Comparison of ENCODE assay signal across 9 mouse cellular contexts in genomic region chrX:143099044-143099754, GRCm38 (mm10). TPM values are rescaled to one million over a fixed set of nuclear protein-coding genes. Genes with fewer than 3 reads are reported as not detected.
DNase-seq lines count a peak whose midpoint lies in the region; ATAC-seq lines count a peak whose summit lies in the region.
"Had no signal": no experiment of that assay in that cellular context is flagged by ENCODE, and none has a peak within 500 bp of the region (broad histone marks: within the 10 kb centered on the region; RNA-seq: fewer than 3 reads in every experiment).

Gene Rtl9 (plus strand): TSS chrX:143099594.

- no peak within 1 kb of the TSS for H3K9ac ChIP-seq in forebrain, embryonic 16.5 days (replicated peaks; ENCODE audit: low read depth, low read length)

- ATAC-seq in forebrain, embryonic 16.5 days: peak; percentile 77

- no peak within 1 kb of the TSS for H3K4me2 ChIP-seq in forebrain, embryonic 16.5 days (ENCODE audit: low read length)

- 95% methylated on average over 1 of the region's 1 CpGs for WGBS in forebrain, embryonic 16.5 days

- no peak within 1 kb of the TSS for H3K27ac ChIP-seq in forebrain, embryonic 16.5 days (ENCODE audit: low read length)

- no peaks in the 10 kb centered on the region for H3K9me3 ChIP-seq in forebrain, embryonic 16.5 days (ENCODE audit: control insufficient read depth, low read length)
- H3K9me3 ChIP-seq: megakaryocyte, embryonic 14.5 days had no signal

- H3K4me3 ChIP-seq in forebrain, embryonic 16.5 days (replicated peaks; ENCODE audit: low read length): no peak within 1 kb of the TSS
- H3K4me3 ChIP-seq: megakaryocyte, embryonic 14.5 days had no signal

- no peaks in the 10 kb centered on the region for H3K4me1 ChIP-seq in forebrain, embryonic 16.5 days (replicated peaks; ENCODE audit: control insufficient read depth, insufficient read depth, low read length)
- H3K4me1 ChIP-seq: megakaryocyte, embryonic 14.5 days had no signal

- peak; percentile 60 to 64 for DNase-seq in cerebellum, postnatal 10 days
- DNase-seq in cerebellum, postnatal 4 days (ENCODE audit: low spot score in 2 of 2): no peak
- DNase-seq in right cerebral cortex, postnatal 10 days (ENCODE audit: low spot score in 2 of 2): peak; percentile 33 to 53
- DNase-seq in right cerebral cortex, postnatal 25 days: no peak
- peak; percentile 24 for DNase-seq in lung, postnatal 36 days
- no peak for DNase-seq in natural killer cell, adult 2 months (ENCODE audit: low spot score in 2 of 2)
- DNase-seq in urinary bladder, postnatal 36 days (ENCODE audit: low spot score in 2 of 2): no peak

- no peaks in the 10 kb centered on the region for H3K36me3 ChIP-seq in forebrain, embryonic 16.5 days (ENCODE audit: control insufficient read depth, insufficient read depth)

- H3K27me3 ChIP-seq in forebrain, embryonic 16.5 days (replicated peaks; ENCODE audit: control insufficient read depth, insufficient read depth, low read length): no peaks in the 10 kb centered on the region

RNA-seq across cellular contexts. Expression of gene Rtl9, which starts in this region (rescaled TPM):
- 0.43 and 0.60 TPM in 2 replicates for polyA plus RNA-seq in forebrain, embryonic 16.5 days (2015; fragmentation: Nextera tagmentation; extraction: Ambion mirVana)

Comparison
In these comparisons a context has a peak if more than half of its experiments do, and no peak if none do; other contexts are left out.
1. DNase-seq: peak in cerebellum, postnatal 10 days (2 of 2), right cerebral cortex, postnatal 10 days (2 of 2) and lung, postnatal 36 days (single experiment); none in cerebellum, postnatal 4 days (0 of 2), right cerebral cortex, postnatal 25 days (single experiment), natural killer cell, adult 2 months (0 of 2) and urinary bladder, postnatal 36 days (0 of 2).
2. Peak in ATAC-seq in forebrain, embryonic 16.5 days; RNA of the gene not detected or under 1 TPM.